Mouse (Mus musculus) bone marrow, adult 2 months (tissue): ENCODE results near the gene Acot4. TPM values are rescaled to one million over a fixed set of nuclear protein-coding genes. Genes with fewer than 3 reads are reported as not detected.
"Not testable (repeated sequence)": the region's sequence is repeated elsewhere in the genome, so short reads cannot be mapped to it uniquely, and the experiment has no call there.

Experiments
- H3K27ac ChIP-seq: fragments of 200-500 bp; 2 replicates; pipeline ENCODE4 v1.5.1; 2012; ENCODE audit warnings: low read depth, mild to moderate bottlenecking, control low read depth, inconsistent platforms, low read length; ENCODE audit not compliant: control insufficient read depth, poor library complexity, insufficient read depth
- H3K4me1 ChIP-seq: fragments of 200-500 bp; 2 replicates; pipeline ENCODE4 v1.6.1; 2011; ENCODE audit warnings: low read length; ENCODE audit not compliant: control insufficient read depth, insufficient read depth
- H3K4me3 ChIP-seq: fragments of 200-500 bp; replicated peaks from 2 replicates; pipeline ENCODE3; 2011; ENCODE audit warnings: mild to moderate bottlenecking, low read depth, low read length, control low read depth; ENCODE audit not compliant: control insufficient read depth
- CTCF ChIP-seq: fragments of 200-500 bp; IDR thresholded peaks from 2 replicates; pipeline ENCODE4 v1.5.1; 2011; ENCODE audit warnings: low read length, control low read depth; ENCODE audit not compliant: control insufficient read depth, insufficient read depth
- POLR2A ChIP-seq: fragments of 200-500 bp; IDR thresholded peaks from 2 replicates; pipeline ENCODE4 v1.6.1; 2011; ENCODE audit warnings: low read depth, mild to moderate bottlenecking, control low read depth, low read length, borderline replicate concordance; ENCODE audit not compliant: control insufficient read depth
- whole genome bisulfite sequencing: fragments of 180-500 bp; shearing (Covaris S2); methylation state at CpG from one replicate; pipeline ENCODE4 v1.1.7; 2018; 5-methylcytosine and 5-hydroxymethylcytosine counted together
- polyA plus RNA-seq: library from polyadenylated mRNA; stranded (reverse); fragments of >200 nt; gene quantifications from 2 replicates; pipeline ENCODE4 v1.2.4, GENCODE M21; 2011; ENCODE audit warnings: low replicate concordance; ENCODE audit not compliant: missing spikeins, insufficient read depth, insufficient read length

Acot4 gene
- polyA plus RNA-seq, 1 experiment: 0.32 TPM

- no peak overlapping the region for H3K27ac ChIP-seq
- no peaks in the 10 kb centered on the region for H3K4me1 ChIP-seq
- WGBS: 78% methylated on average over 5 of the region's 5 CpGs
- H3K4me3 ChIP-seq: no peak overlapping the region
- TF ChIP-seq POLR2A (no peak), CTCF (no peak)
Measured at GRCm38 (mm10) chr12:84042248-84042647, 4.1 kb downstream of the Acot4 start.

DNA sequence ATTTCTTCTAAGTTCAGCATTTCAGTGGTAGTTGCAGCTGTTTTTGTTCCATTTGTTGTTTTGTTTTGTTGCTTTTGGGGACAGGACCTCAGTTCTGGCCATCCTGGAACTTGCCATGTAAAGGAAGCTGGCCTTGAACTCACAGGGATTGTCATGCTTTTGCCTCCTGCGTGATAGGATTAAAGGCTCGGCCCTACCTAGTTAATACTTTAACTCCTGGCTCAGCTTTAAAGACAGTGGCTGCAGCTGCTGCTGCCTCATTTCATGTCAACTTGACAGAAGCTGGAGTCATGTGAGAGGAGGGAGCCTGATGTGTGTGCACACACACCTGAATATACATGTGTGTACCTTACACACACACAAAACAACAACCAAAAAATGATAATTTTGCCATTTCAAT, 5.9 kb downstream of the Acot4 start:
- 82% methylated on average over 2 of the region's 2 CpGs for WGBS
- H3K4me1 ChIP-seq: no peaks in the 10 kb centered on the region
- no peak overlapping the region for H3K27ac ChIP-seq
- H3K4me3 ChIP-seq: no peak overlapping the region
- no peak for TF ChIP-seq CTCF

- Histone ChIP-seq H3K27ac (no peak overlapping the region), H3K4me3 (no peak overlapping the region), H3K4me1 (no peaks in the 10 kb centered on the region)
- TF ChIP-seq POLR2A (no peak), CTCF (no peak)
- WGBS: 85% methylated on average over 1 of the region's 1 CpGs
Measured at GRCm38 (mm10) chr12:84046906-84047305, 8.7 kb downstream of the Acot4 start.

GRCm38 (mm10) chr12:84050744-84051143, 12.6 kb downstream of the Acot4 start:
- 82% methylated on average over 5 of the region's 5 CpGs for WGBS
- H3K4me1 ChIP-seq, H3K27ac ChIP-seq, H3K4me3 ChIP-seq: not testable (repeated sequence)

DNA sequence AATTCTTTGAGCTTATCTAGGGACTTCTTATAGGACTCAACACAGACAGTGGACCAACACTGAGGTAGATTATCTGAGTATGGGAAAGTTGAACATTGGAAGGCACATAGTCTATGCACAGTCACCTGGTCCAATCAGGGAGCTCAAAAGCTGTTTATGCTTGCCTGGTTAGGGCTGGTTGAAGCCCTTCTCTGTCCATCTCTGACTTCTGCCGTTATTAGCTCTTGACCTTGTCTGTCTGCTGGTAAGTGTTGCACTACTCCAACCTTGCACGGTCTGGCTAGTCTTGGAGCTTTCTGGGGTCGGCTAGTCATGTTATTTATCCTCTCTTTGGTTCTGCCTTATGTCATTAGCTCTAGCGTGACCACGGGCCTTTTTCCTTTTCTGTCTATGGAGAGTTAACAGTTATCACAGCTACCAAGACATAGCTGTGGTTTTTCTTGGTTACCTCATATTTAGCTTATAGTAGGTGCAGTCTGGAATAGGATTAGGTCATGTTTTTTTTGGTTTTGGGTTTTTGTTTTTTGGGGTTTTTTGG, 13.8 kb downstream of the Acot4 start, which contains the start of gene Acot3:
Acot3 (plus strand) TSS at position 208 of the 538 bp plus-strand sequence.
- H3K27ac ChIP-seq: no peak within 1 kb of the TSS
- no peak within 1 kb of the TSS for H3K4me3 ChIP-seq
- no peaks in the 10 kb centered on the region for H3K4me1 ChIP-seq
- TF ChIP-seq POLR2A: no peak
- no peak for TF ChIP-seq CTCF
- 37% methylated on average over 5 of the region's 5 CpGs for WGBS

DNA sequence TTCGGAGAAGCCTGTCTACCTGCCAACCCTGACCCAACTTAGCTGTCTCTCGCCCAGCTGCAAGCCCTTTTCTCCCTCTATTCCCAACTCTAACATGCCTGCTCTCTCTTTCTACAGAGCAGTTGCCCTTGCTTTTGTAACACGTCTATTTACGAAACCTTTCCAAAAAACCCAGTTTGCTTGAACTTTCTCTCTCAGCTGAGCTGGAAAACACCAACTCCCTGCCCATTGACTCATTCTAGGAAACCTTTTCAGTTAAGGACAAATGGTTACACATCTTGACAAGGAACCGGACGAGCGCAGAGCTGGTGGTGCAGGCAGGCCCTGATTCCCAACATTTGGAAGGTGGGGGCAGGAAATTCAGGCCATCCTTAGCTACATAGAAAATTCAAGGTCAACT, 14.4 kb downstream of the Acot4 start:
- no peak for TF ChIP-seq CTCF
- no peak for TF ChIP-seq POLR2A
- 77% methylated on average over 7 of the region's 7 CpGs for WGBS
- Histone ChIP-seq H3K4me1 (no peaks in the 10 kb centered on the region), H3K4me3 (no peak overlapping the region), H3K27ac (no peak overlapping the region)

GRCm38 (mm10) chr12:84053173-84053572, 15.0 kb downstream of the Acot4 start:
- no peak overlapping the region for H3K27ac ChIP-seq
- 12% methylated on average over 16 of the region's 16 CpGs for WGBS
- no peaks in the 10 kb centered on the region for H3K4me1 ChIP-seq
- TF ChIP-seq POLR2A (no peak), CTCF (no peak)
- H3K4me3 ChIP-seq: no peak overlapping the region

DNA sequence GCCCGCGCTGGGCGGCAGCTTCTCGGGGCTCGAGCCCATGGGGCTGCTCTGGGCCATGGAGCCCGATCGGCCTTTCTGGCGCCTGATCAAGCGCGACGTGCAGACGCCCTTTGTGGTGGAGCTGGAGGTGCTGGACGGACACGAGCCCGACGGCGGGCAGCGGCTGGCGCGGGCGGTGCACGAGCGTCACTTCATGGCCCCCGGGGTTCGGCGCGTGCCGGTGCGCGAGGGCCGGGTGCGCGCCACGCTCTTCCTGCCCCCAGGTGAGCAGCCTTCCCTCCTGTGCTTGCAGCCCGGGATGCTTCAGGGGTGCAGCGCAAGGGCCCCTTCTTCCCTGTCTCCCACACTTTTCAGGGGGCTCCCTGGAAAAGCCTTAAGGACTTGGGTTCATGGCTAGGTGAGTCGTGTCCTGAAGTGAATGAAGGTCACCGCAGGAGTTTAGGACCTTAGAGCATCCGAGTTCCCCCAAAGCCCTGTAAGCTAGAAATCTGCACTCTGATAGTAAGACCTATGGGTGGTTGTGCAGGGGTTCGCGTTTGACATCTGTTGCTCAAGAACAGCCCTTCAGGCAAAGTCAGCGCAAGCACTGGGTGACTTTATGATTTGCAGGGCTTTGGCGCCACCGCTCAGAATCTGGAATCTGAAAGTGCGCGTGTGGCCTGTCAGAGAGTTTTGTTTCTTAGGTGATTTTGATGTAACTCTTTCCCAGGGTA, 15.7 kb downstream of the Acot4 start:
- Histone ChIP-seq H3K27ac (no peak overlapping the region), H3K4me3 (no peak overlapping the region), H3K4me1 (no peaks in the 10 kb centered on the region)
- TF ChIP-seq POLR2A (no peak), CTCF (no peak)
- 2% methylated on average over 37 of the region's 46 CpGs for WGBS

GRCm38 (mm10) chr12:84060946-84061345, 22.8 kb downstream of the Acot4 start:
- H3K27ac ChIP-seq: no peak overlapping the region
- H3K4me1 ChIP-seq: no peaks in the 10 kb centered on the region
- 1% methylated on average over 2 of the region's 2 CpGs for WGBS
- no peak overlapping the region for H3K4me3 ChIP-seq
- TF ChIP-seq CTCF: no peak
- TF ChIP-seq POLR2A: no peak
